In the genomic region with DNA sequence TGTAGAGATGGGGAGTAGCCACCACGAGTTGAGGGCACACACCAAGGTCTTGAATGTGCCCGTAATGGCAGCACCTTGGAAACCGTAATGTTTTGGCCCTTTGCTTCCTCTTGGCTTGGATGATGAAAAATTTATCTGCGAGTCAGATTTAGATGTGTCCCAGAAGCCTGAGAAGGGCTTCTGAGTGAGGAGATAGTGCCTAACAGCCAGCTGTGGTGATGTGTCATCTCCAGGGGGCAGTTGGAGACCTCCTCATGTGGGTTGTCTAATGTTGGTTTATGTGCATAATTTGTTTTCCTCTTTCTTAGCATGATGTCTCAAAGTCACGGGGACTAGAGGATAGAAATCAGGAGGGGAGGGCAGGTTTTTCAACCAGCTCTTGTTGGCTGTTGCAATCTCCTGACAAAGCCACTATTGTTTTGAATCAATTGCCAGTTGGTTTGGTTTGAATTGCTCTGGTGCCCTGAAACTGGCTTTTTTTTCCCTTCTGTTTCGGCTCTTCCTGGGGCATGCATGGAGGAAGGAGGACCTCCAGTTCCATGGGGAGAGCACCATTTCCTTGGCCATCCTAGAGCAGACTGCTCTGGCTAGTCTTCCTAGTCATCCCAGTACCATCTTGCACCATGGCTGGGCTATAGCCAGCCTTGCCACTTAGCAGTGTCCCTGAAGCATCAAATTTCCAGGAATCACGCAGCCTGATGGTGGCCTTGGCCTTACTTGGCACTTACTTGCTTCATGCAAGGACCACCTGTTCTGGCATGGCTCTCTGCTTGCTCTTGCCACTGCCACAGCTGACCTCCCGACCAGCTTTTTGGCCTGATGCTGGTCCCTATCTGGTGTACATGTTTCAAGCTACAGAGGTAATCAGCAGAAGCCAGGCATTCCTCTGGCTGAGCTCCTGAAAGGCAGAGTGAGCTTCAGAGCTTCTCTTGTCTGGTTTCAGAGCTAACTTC, we compare ENCODE assay signal across 11 mouse cellular contexts. TPM values are rescaled to one million over a fixed set of nuclear protein-coding genes. Genes with fewer than 3 reads are reported as not detected.
DNase-seq lines count a peak whose midpoint lies in the region; ATAC-seq and TF ChIP-seq lines count a peak whose summit lies in the region.
"Had no signal": no experiment of that assay in that cellular context is flagged by ENCODE, and none has a peak within 500 bp of the region (broad histone marks: within the 10 kb centered on the region; RNA-seq: fewer than 3 reads in every experiment).

No protein-coding gene starts in this region.

- no peak for TF ChIP-seq CTCF in heart, postnatal 0 days (IDR thresholded peaks at IDR 0.05; ENCODE audit: low read depth)

- H3K4me1 ChIP-seq in heart, embryonic 16.5 days (ENCODE audit: control insufficient read depth, insufficient read depth, low read length) = peaks cover 26% of the 10 kb centered on the region
- H3K4me1 ChIP-seq in heart, embryonic 11.5 days (ENCODE audit: control insufficient read depth, insufficient read depth, low read length) = peaks cover 9% of the 10 kb centered on the region
- peaks cover 30% of the 10 kb centered on the region for H3K4me1 ChIP-seq in heart, postnatal 0 days (ENCODE audit: control insufficient read depth, insufficient read depth)
- peaks cover 16% of the 10 kb centered on the region; the same call in 1 of the 2 replicates for H3K4me1 ChIP-seq in stomach, embryonic 16.5 days (ENCODE audit: control insufficient read depth, insufficient read depth, low read length)
- peaks cover 6% of the 10 kb centered on the region; the same call in 1 of the 2 replicates for H3K4me1 ChIP-seq in kidney, embryonic 15.5 days
- H3K4me1 ChIP-seq in midbrain, embryonic 13.5 days (replicated peaks) = peaks cover 27% of the 10 kb centered on the region

- H3K9me3 ChIP-seq in heart, embryonic 16.5 days (replicated peaks; ENCODE audit: control insufficient read depth, low read length) = no peaks in the 10 kb centered on the region
- no peaks in the 10 kb centered on the region for H3K9me3 ChIP-seq in heart, embryonic 11.5 days (replicated peaks; ENCODE audit: control insufficient read depth, low read length)
- no peaks in the 10 kb centered on the region for H3K9me3 ChIP-seq in heart, postnatal 0 days (replicated peaks; ENCODE audit: control insufficient read depth, low read length)
- H3K9me3 ChIP-seq in stomach, embryonic 16.5 days (replicated peaks; ENCODE audit: control insufficient read depth, low read length) = no peaks in the 10 kb centered on the region
- no peaks in the 10 kb centered on the region for H3K9me3 ChIP-seq in kidney, embryonic 15.5 days (replicated peaks)
- no peaks in the 10 kb centered on the region for H3K9me3 ChIP-seq in midbrain, embryonic 13.5 days
- H3K9me3 ChIP-seq: forebrain, embryonic 15.5 days; lung, embryonic 15.5 days had no signal

- DNase-seq in testis, postnatal 14 days (ENCODE audit: low spot score) = peak; percentile 24
- DNase-seq in testis, postnatal 10 days (ENCODE audit: low spot score) = no peak
- DNase-seq in heart, postnatal 0 days (ENCODE audit: low spot score) = no peak
- DNase-seq: kidney, adult 18-20 months had no signal

- H3K27ac ChIP-seq in heart, embryonic 16.5 days (ENCODE audit: low read length) = 0 out of 2 replicates have a peak overlapping the region, but pooled peaks have one; percentile 9
- no peak overlapping the region for H3K27ac ChIP-seq in heart, embryonic 11.5 days (ENCODE audit: low read depth, low read length)
- H3K27ac ChIP-seq in heart, postnatal 0 days (ENCODE audit: low read depth) = peak overlapping the region; percentile 74
- H3K27ac ChIP-seq in stomach, embryonic 16.5 days (ENCODE audit: low read length) = peak overlapping the region; percentile 25; the same call in 1 of the 2 replicates
- H3K27ac ChIP-seq in kidney, embryonic 15.5 days = no peak overlapping the region
- H3K27ac ChIP-seq in midbrain, embryonic 13.5 days = no peak overlapping the region
- H3K27ac ChIP-seq: forebrain, embryonic 15.5 days; lung, embryonic 15.5 days had no signal

- H3K27me3 ChIP-seq in heart, embryonic 16.5 days (ENCODE audit: control insufficient read depth, insufficient read depth, low read length) = no peaks in the 10 kb centered on the region
- H3K27me3 ChIP-seq in heart, embryonic 11.5 days (ENCODE audit: control insufficient read depth, insufficient read depth, low read length) = no peaks in the 10 kb centered on the region
- no peaks in the 10 kb centered on the region for H3K27me3 ChIP-seq in heart, postnatal 0 days (ENCODE audit: control insufficient read depth, insufficient read depth, low read length)
- no peaks in the 10 kb centered on the region for H3K27me3 ChIP-seq in stomach, embryonic 16.5 days (ENCODE audit: control insufficient read depth, insufficient read depth, low read length)
- no peaks in the 10 kb centered on the region for H3K27me3 ChIP-seq in kidney, embryonic 15.5 days
- no peaks in the 10 kb centered on the region for H3K27me3 ChIP-seq in midbrain, embryonic 13.5 days
- H3K27me3 ChIP-seq: forebrain, embryonic 15.5 days; lung, embryonic 15.5 days had no signal

- no peak for ATAC-seq in heart, embryonic 16.5 days (replicated peaks; ENCODE audit: extremely low read depth, insufficient read depth, low FRiP score)
- ATAC-seq in heart, embryonic 11.5 days (replicated peaks; ENCODE audit: insufficient number of reproducible peaks, low FRiP score, low TSS enrichment) = no peak
- peak; percentile 83 for ATAC-seq in heart, postnatal 0 days (ENCODE audit: insufficient read depth, low read depth)
- peak; percentile 5; the same call in 1 of the 2 replicates for ATAC-seq in stomach, embryonic 16.5 days (ENCODE audit: insufficient read depth, low FRiP score)
- ATAC-seq in kidney, embryonic 15.5 days (replicated peaks; ENCODE audit: low FRiP score) = no peak
- no peak for ATAC-seq in midbrain, embryonic 13.5 days
- ATAC-seq: forebrain, embryonic 15.5 days had no signal

- H3K9ac ChIP-seq in heart, embryonic 16.5 days (ENCODE audit: low read length) = no peak overlapping the region
- no peak overlapping the region for H3K9ac ChIP-seq in heart, embryonic 11.5 days (ENCODE audit: low read depth, low read length)
- no peak overlapping the region for H3K9ac ChIP-seq in heart, postnatal 0 days (replicated peaks; ENCODE audit: low read depth, low read length)
- H3K9ac ChIP-seq in stomach, embryonic 16.5 days (ENCODE audit: low read length) = no peak overlapping the region
- H3K9ac ChIP-seq in kidney, embryonic 15.5 days = no peak overlapping the region
- no peak overlapping the region for H3K9ac ChIP-seq in midbrain, embryonic 13.5 days (replicated peaks)
- H3K9ac ChIP-seq: forebrain, embryonic 15.5 days; lung, embryonic 15.5 days had no signal

- WGBS in heart, embryonic 16.5 days = 68% methylated on average over 8 of the region's 8 CpGs
- 67% methylated on average over 8 of the region's 8 CpGs for WGBS in heart, embryonic 11.5 days (ENCODE audit: insufficient replicate concordance)
- 63% methylated on average over 8 of the region's 8 CpGs for WGBS in heart, postnatal 0 days
- 64% methylated on average over 8 of the region's 8 CpGs for WGBS in stomach, embryonic 16.5 days
- WGBS in kidney, embryonic 15.5 days = 74% methylated on average over 8 of the region's 8 CpGs
- 75% methylated on average over 8 of the region's 8 CpGs for WGBS in midbrain, embryonic 13.5 days

- no peak for TF ChIP-seq EP300 in heart, postnatal 0 days (IDR thresholded peaks at IDR 0.05; ENCODE audit: low read depth)

- H3K4me2 ChIP-seq in heart, embryonic 16.5 days (ENCODE audit: low read depth, low read length) = no peak overlapping the region
- no peak overlapping the region for H3K4me2 ChIP-seq in heart, embryonic 11.5 days
- H3K4me2 ChIP-seq in heart, postnatal 0 days (ENCODE audit: low read depth, low read length) = no peak overlapping the region
- no peak overlapping the region for H3K4me2 ChIP-seq in stomach, embryonic 16.5 days (ENCODE audit: low read depth, low read length)
- H3K4me2 ChIP-seq in kidney, embryonic 15.5 days = no peak overlapping the region
- H3K4me2 ChIP-seq in midbrain, embryonic 13.5 days (replicated peaks) = no peak overlapping the region
- H3K4me2 ChIP-seq: forebrain, embryonic 15.5 days; lung, embryonic 15.5 days had no signal

- no peak overlapping the region for H3K4me3 ChIP-seq in heart, embryonic 16.5 days (ENCODE audit: low read length)
- no peak overlapping the region for H3K4me3 ChIP-seq in heart, embryonic 11.5 days (ENCODE audit: low read depth, low read length)
- no peak overlapping the region for H3K4me3 ChIP-seq in heart, postnatal 0 days (ENCODE audit: low read depth, low read length)
- H3K4me3 ChIP-seq in stomach, embryonic 16.5 days (replicated peaks; ENCODE audit: low read length) = no peak overlapping the region
- H3K4me3 ChIP-seq in kidney, embryonic 15.5 days (replicated peaks) = no peak overlapping the region
- H3K4me3 ChIP-seq in midbrain, embryonic 13.5 days (replicated peaks) = no peak overlapping the region
- H3K4me3 ChIP-seq: forebrain, embryonic 15.5 days; lung, embryonic 15.5 days had no signal

- no peaks in the 10 kb centered on the region for H3K36me3 ChIP-seq in heart, embryonic 16.5 days (ENCODE audit: control insufficient read depth, insufficient read depth)
- no peaks in the 10 kb centered on the region for H3K36me3 ChIP-seq in heart, embryonic 11.5 days (ENCODE audit: control insufficient read depth, insufficient read depth, low read length)
- no peaks in the 10 kb centered on the region for H3K36me3 ChIP-seq in heart, postnatal 0 days (replicated peaks; ENCODE audit: control insufficient read depth, insufficient read depth, low read length)
- H3K36me3 ChIP-seq in stomach, embryonic 16.5 days (ENCODE audit: control insufficient read depth, insufficient read depth, low read length) = no peaks in the 10 kb centered on the region
- no peaks in the 10 kb centered on the region for H3K36me3 ChIP-seq in kidney, embryonic 15.5 days
- H3K36me3 ChIP-seq in midbrain, embryonic 13.5 days = no peaks in the 10 kb centered on the region
- H3K36me3 ChIP-seq: forebrain, embryonic 15.5 days; lung, embryonic 15.5 days had no signal

RNA-seq across cellular contexts. Expression of a gene that starts 22.2 kb away (rescaled TPM):
- 12.3 and 12.4 TPM in 2 replicates for polyA plus RNA-seq in heart, embryonic 16.5 days (2015; fragmentation: Nextera tagmentation; extraction: Ambion mirVana)
- polyA plus RNA-seq in heart, embryonic 11.5 days (2014; fragmentation: Nextera tagmentation; extraction: Ambion mirVana) = 12.0 and 15.2 TPM in 2 replicates
- total RNA-seq in heart, postnatal 0 days (2014; rRNA removed; ENCODE audit: low replicate concordance) = 12.0 and 13.4 TPM in 2 replicates
- 5.9 and 7.3 TPM in 2 replicates for polyA plus RNA-seq in heart, postnatal 0 days (2015; fragmentation: Nextera tagmentation; extraction: Ambion mirVana)
- 17.3 and 17.4 TPM in 2 replicates for polyA plus RNA-seq in stomach, embryonic 16.5 days (2015; fragmentation: Nextera tagmentation; extraction: Ambion mirVana)
- polyA plus RNA-seq in kidney, embryonic 15.5 days (2015; fragmentation: Nextera tagmentation; extraction: Ambion mirVana) = 18.5 and 18.7 TPM in 2 replicates
- 17.4 and 18.7 TPM in 2 replicates for polyA plus RNA-seq in midbrain, embryonic 13.5 days (2015; fragmentation: Nextera tagmentation; extraction: Ambion mirVana)

Comparison
In these comparisons a context has a peak if more than half of its experiments do, and no peak if none do; other contexts are left out.
1. ATAC-seq: peak in heart, postnatal 0 days (single experiment) and stomach, embryonic 16.5 days (single experiment); none in heart, embryonic 16.5 days (single experiment), heart, embryonic 11.5 days (single experiment), kidney, embryonic 15.5 days (single experiment) and midbrain, embryonic 13.5 days (single experiment).
2. H3K27ac ChIP-seq: peak in heart, embryonic 16.5 days (single experiment), heart, postnatal 0 days (single experiment) and stomach, embryonic 16.5 days (single experiment); none in heart, embryonic 11.5 days (single experiment), kidney, embryonic 15.5 days (single experiment) and midbrain, embryonic 13.5 days (single experiment).